Mouse (Mus musculus) c-Kit-positive CD71-positive TER-119-negative erythroid progenitor cells, embryonic 14.5 days (primary cell): Measurements from ENCODE around the gene Ppp1r10.
"Not testable (repeated sequence)": the region's sequence is repeated elsewhere in the genome, so short reads cannot be mapped to it uniquely, and the experiment has no call there.

Experiments used
- DNase-seq: peaks from one replicate; pipeline ENCODE4 v3.0.0-alpha.2; 2013; ENCODE audit warnings: low read depth

The Ppp1r10 gene

DNA sequence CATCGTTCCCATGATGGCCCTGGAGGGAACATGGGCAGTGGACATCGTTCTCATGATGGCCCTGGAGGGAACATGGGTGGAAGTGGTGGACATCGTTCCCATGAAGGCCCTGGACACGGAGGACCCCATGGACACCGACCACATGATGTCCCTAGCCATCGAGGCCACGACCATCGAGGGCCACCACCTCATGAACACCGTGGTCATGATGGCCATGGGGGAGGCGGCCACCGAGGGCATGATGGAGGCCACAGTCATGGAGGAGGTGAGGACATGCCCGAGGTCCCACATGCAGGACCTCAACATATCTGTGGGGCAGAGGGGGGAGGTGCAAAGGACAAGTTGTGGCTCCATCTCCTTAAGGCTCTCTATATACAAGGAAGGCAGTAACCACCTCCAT is 14.4 kb downstream of the Ppp1r10 start:
- no peak for DNase-seq

DNA sequence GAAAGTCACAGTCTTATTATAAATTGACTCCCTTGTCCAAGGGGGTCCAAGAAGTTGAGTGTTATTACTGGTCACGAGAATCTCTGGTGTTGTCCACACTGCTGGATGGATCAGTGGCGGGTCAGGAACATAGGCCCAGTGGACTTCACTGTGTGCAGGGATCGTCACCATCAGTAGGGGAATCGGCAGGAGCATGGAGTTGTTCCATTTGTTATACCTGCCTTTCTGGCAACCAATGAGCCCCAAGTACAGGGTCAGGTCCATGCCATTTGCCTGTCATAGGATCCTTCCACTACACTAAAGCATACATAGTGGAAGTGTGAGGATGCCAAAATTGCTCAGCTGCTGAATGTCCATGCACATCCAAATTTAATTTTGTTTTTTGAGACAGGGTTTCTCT is 16.4 kb downstream of the Ppp1r10 start:
- DNase-seq: no peak

DNA sequence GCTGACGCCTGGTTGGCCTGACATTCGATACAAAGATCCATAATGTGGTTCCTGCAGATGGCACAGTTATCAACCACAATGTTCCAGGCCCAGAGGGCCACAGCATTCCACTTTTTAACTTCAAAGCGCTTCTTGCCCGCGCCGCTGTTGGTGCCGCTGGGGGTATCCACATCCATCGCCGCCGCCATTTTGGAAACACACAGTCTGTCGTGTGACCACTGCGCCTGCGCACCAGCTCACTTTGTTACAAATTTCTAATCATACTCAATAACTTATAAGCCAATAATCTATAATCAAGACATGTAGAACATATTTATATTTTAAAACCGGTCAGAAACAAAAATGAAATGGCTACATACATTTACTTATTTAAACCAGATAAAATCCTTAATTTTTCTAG is 19.5 kb downstream of the Ppp1r10 start:
- DNase-seq: not testable (repeated sequence)

DNA sequence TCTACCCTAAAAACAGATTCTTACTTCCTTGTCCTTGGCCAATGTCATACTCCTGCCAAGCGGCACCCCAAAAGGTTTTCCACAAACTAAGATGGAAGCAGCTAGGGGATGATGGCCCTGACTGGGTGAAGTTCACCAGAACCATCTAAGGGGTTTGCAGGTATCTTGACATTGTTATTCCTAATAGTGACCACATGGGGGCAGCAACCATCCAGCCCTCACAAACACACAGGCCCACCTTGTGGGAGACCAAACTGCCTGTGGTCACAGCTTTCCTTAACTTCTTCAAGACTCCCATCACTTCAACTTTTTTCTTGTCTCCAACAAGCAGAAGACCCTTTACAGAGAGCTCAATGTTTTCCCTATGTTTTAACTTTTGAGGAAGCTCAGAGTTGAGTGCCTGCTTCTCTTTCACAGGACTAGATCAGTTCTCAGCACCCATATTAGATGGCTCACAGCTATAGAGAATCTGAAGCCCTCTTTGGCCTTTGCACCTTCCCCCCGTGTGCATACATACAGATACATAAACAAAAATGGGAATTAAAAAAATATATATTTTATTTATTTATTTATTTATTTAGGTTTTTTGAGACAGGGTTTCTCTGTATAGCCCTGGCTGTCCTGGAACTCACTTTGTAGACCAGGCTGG is 21.6 kb downstream of the Ppp1r10 start:
- DNase-seq: peak; percentile 54

DNA sequence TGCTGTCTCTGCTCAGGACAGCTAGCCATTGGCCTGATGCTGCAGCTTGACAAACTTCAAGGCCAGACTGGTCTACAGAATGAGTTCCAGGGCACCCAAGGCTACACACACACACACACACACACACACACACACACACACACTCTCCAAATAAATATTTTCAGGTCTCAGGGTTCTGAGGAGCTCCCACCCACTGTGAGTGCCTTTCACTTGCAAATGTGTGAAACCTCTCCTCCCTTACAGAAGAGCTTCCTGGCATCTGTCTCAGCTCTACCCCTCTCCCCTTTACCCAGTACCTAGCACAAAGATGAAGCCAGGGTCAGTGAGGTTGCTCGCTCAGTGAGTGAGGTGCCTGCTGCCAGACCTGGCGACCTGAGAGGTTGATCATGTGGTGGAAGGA is 22.9 kb downstream of the Ppp1r10 start:
- DNase-seq: no peak

GRCm38 (mm10) chr17:35939941-35940340 is 23.7 kb downstream of the Ppp1r10 start:
- DNase-seq: no peak

GRCm38 (mm10) chr17:35950946-35951345 is 34.7 kb downstream of the Ppp1r10 start:
- not testable (repeated sequence) for DNase-seq

- not testable (repeated sequence) for DNase-seq
Measured at GRCm38 (mm10) chr17:35952559-35952958, 36.3 kb downstream of the Ppp1r10 start.

GRCm38 (mm10) chr17:35954665-35955064 is 38.4 kb downstream of the Ppp1r10 start:
- DNase-seq: no peak

DNA sequence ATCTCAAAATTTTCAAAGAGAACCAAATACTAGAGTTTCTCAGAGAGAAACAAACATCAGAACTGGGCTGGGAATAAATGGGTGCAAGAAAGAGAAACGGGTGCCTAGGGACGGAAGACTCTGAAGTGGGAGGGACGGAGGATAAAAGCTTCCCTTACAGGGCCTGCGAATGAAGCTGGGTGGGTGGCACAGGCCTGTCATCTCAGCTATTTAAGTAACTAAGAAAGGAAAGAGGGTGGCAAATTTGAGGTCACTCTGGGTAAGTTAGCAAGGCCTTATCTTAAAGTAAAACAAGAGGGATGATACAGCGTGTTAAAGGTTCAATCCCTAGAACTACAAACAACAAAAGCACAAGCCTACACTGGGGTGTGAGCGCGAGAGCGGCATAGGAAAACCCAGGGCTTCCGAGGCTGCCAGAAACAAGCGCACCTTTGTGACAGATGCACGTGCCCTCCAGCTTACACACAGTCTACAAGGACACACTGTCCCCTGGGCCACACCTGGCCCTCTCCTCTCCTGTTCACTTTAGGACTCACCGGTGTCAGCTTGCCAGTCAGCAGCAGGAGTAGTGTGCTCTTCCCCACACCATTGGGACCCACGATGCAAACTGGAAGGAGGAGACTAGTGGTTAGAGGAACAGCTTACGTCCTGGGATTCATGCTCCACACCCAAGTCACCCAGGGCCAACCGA is 42.4 kb downstream of the Ppp1r10 start:
- DNase-seq: no peak

- no peak for DNase-seq
Measured at GRCm38 (mm10) chr17:35963279-35963678, 47.0 kb downstream of the Ppp1r10 start.

DNA sequence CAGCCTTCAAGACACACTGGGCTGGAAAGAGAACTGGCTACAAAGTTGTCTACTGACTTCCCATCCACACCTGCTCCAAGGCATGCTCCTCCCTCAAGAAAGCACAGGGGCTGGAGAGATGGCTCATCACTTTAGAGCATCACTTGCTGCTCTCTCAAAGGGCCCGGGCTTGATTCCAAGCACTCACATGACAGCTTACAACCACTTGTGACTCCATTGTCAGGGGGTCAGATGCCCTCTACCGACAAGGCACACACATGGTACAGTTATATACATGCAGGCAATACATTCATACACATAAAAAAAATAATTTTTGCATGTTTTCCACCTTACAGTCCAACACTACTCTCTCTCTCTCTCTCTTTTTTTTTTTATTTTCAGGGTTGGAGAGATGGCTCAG is 51.4 kb downstream of the Ppp1r10 start:
- DNase-seq: no peak

DNA sequence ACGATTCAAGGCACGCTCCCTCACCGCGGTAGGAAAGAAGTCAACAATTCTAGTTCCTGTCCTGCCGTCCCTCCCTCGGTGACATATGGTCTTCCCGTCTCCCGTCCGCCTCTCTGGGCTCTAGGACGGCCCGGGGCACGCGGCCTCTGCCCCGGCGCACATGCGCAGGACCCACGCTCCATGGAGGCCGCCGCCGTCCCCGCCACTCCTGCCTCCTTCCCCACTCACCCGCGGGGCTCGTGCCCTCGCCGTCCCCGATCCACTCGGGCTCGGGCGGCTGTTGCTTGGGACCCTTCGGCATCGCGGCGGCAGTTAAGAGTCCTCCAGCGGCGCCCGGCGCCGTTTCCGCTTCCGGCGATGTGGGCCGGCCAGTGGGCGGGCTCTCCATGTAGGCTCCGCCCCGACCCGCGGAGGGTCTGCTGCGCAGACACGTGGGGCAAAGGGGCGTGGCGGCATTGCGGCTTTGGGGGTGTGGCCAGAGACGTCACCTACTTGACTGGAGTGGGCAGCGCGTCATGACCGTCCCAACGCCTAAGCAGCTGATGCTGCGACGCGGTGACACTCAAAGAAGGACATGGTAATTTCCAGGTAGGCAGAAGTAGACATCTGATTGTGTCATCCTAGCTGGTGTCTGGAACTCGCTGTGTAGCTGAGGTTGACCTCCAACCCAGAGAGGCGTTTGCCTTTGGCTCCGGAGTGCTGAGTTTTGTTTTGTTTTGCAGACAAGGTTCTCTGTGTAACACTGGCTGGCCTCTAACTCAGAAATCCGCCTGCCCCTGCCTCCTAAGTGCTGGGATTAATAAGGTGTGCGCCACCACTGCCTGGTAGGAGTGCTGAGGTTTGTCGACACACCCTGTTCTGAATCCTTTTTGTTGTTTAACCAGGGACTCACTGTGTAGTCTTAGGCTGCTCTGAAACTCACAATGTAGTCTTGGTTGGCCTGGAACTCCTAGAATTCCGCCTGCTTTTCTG is 53.5 kb downstream of the Ppp1r10 start, which contains the start of gene Abcf1:
TSS of gene Abcf1 (minus strand) at position 344 of the 972 bp plus-strand sequence.
- DNase-seq: peak; percentile 95

- no peak for DNase-seq
Measured at GRCm38 (mm10) chr17:35972131-35972530, 55.9 kb downstream of the Ppp1r10 start.

DNA sequence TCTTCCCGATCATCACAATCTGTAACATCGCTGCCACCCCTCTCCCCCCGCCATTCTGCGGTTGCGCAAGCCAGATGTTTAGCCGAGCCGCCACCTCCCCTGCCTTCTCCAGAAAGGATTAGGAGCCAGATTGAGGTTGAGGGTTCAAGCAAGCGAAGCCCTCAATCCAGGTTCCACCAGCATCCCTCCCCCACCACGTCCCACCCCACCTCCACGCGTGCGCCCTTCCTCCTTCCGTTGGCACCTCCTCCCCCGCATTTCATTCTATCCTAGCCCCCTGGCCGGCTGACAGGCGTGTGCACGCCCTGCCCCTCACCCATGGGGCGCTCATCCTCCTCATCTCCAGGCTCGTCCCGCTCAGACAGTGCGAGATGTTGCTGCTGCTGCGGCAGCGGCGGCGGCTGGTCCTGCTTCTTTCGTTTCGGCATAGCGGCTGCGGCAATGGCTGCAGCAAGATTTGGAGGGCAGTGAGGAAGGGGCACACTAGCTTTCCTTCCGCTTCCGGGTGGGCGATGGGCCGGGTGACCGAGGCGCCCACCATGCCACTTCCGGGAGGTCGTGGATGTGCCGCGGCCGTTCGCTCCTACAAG is 62.7 kb downstream of the Ppp1r10 start:
- no peak for DNase-seq

DNA sequence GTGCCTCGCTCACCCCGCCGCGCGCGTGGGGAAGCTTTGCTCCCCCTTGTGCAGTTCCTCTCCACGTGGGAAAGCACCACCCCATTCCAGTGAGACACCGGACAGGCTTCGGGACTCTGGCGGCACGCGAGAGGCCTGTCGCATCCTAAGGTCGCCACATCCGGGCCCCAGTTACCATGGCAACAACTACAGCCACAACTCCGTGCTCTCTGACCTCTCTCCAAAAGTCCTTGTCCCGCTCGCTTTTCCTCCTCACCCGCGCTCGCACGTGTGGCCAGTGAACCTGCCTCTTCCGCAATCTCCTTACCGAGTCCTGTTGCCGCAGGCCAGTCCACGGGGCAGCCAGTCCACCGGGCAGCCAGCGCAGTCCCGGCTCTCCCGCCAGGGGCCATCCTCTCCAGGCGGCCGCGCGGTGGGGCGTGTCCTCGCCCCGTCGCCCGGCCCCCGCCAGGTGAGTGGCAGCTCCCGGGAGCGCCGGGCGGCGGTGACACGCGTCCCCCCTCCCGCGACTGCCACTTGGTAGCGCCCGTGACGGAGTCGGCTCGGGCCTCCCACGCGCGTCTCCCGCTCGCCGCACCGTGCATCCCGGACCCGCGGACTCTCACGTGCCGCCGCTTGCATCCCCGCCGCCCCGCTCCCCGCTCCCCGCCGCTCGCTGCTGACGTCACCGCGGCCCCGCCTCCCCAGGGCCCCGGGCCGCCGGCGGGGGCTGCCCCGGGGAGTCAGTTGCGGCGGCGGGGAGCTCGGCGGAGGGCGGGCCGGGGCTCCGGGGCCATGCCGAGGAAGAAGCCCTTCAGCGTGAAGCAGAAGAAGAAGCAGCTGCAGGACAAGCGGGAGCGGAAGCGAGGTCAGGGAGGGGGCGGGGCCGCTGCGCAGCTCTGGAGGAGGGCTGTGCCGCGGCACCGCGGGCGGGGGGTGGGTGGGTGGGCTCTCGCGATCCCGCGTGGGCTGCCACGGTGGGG is 63.4 kb downstream of the Ppp1r10 start, which contains the start of the genes Gnl1 and Prr3:
TSS of gene Gnl1 (plus strand) at position 451 of the 962 bp plus-strand sequence.
TSS of gene Prr3 (minus strand) at position 836 of the 962 bp plus-strand sequence.
- DNase-seq: peak; percentile 81

DNA sequence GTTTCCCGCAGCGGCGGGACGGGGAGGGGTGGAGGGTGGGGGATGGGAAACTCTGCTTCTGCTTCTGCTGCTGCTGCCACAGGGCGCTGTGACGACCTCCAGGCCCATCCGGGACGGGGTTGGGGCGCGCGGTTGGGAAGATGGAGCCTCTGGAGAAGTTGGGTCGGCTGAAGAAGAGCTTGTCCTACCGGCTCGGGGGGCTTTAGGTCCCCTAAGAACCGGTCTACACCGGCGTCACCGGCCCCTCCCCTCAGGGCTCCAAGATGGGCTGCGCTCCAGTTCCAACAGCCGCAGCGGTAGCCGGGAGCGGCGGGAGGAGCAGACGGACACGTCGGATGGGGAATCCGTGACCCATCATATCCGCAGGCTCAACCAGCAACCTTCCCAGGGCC is 64.1 kb downstream of the Ppp1r10 start:
- DNase-seq: no peak

DNA sequence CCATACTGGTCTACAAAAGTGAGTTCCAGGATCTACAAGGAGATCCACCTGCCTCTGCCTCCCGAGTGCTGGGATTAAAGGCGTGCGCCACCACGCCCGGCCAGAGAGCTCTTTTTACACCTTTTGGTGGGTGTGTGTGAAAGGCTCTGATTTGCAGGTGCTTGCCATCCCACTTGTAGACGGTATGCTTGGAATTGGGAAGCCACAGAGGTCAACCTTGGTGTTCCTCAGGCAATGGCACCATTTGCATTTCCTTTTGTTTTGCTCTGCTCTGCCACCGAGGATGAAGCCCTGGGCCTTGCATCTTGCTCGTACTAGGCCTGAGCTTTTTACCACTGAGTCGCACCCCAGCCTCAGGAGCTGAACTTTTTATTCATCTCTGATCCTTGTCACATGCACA is 65.5 kb downstream of the Ppp1r10 start:
- no peak for DNase-seq
